Comparison of ENCODE assay signal across 10 mouse cellular contexts in the genomic region with DNA sequence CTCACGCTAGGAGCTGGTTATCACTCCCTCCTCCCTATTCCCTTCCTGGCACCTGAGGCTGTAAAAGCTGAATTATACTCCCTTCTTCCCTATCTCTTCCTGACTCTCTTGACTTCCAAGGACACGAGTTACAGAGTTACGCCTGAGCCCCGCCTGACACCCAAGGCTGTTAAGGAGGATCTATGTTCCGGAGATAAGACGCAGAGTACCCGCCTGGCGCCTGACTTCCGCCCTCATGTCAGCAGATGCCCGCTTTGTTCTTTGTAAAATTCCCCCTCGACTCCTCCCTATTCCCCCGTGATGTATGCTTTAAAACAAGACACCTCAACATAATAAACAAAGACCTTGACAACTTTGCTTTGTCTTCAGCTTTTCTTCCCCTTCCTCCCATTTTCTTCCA. TPM values are rescaled to one million over a fixed set of nuclear protein-coding genes. Genes with fewer than 3 reads are reported as not detected.
DNase-seq lines count a peak whose midpoint lies in the region; ATAC-seq and TF ChIP-seq lines count a peak whose summit lies in the region.
"Had no signal": no experiment of that assay in that cellular context is flagged by ENCODE, and none has a peak within 500 bp of the region (broad histone marks: within the 10 kb centered on the region; RNA-seq: fewer than 3 reads in every experiment).

No protein-coding gene starts in this region.

- 42% methylated on average over 12 of the region's 12 CpGs for WGBS in forebrain, embryonic 16.5 days

- H3K27ac ChIP-seq in layer of hippocampus, adult 2 months, result no peak overlapping the region
- H3K27ac ChIP-seq in forebrain, embryonic 16.5 days (ENCODE audit: low read length), result no peak overlapping the region

- no peaks in the 10 kb centered on the region for H3K9me3 ChIP-seq in forebrain, embryonic 16.5 days (ENCODE audit: control insufficient read depth, low read length)

- no peak overlapping the region for H3K4me2 ChIP-seq in forebrain, embryonic 16.5 days (ENCODE audit: low read length)

- peak; percentile 98 for ATAC-seq in CD4-positive, CD25-positive, alpha-beta regulatory T cell, adult 4 months
- ATAC-seq in inflammation-experienced regulatory T-cells, adult 6 months, result peak; percentile 95
- peak; percentile 90 for ATAC-seq in megakaryocyte-erythroid progenitor cell, adult 5-6 weeks (replicated peaks; ENCODE audit: low FRiP score, low TSS enrichment, poor library complexity, severe bottlenecking)
- no peak for ATAC-seq in forebrain, embryonic 16.5 days

- TF ChIP-seq CTCF in layer of hippocampus, adult 2 months (conservative IDR thresholded peaks at IDR 0.05), result no peak

- H3K27me3 ChIP-seq in forebrain, embryonic 16.5 days (replicated peaks; ENCODE audit: control insufficient read depth, insufficient read depth, low read length), result no peaks in the 10 kb centered on the region

- no peaks in the 10 kb centered on the region for H3K36me3 ChIP-seq in forebrain, embryonic 16.5 days (ENCODE audit: control insufficient read depth, insufficient read depth)

- peak; percentile 60 to 66 for DNase-seq in B cell, adult 2 months
- DNase-seq in layer of hippocampus, adult 18-20 months (ENCODE audit: low spot score in 2 of 2), result no peak
- no peak for DNase-seq in layer of hippocampus, adult 2 months (ENCODE audit: low spot score in 2 of 2)
- no peak for DNase-seq in left cerebral cortex, adult 8-10 months (ENCODE audit: low spot score in 2 of 2)
- DNase-seq: gastrocnemius, postnatal 25 days had no signal

- H3K9ac ChIP-seq in forebrain, embryonic 16.5 days (replicated peaks; ENCODE audit: low read depth, low read length), result no peak overlapping the region

- H3K4me3 ChIP-seq in layer of hippocampus, adult 2 months, result no peak overlapping the region
- H3K4me3 ChIP-seq in forebrain, embryonic 16.5 days (replicated peaks; ENCODE audit: low read length), result no peak overlapping the region

- H3K4me1 ChIP-seq in forebrain, embryonic 16.5 days (replicated peaks; ENCODE audit: control insufficient read depth, insufficient read depth, low read length), result no peaks in the 10 kb centered on the region

RNA-seq across cellular contexts. Expression of gene Tnfrsf8, which starts 46.1 kb away (rescaled TPM):
- polyA plus RNA-seq in CD4-positive, CD25-positive, alpha-beta regulatory T cell, adult 4 months (2017; shearing (Covaris generic)), result 10 to 100 TPM; 11.5 to 26.5 TPM
- 10 to 100 TPM; 10.4 to 16.8 (median 14.5) TPM for polyA plus RNA-seq in inflammation-experienced regulatory T-cells, adult 6 months (2017; shearing (Covaris generic))
- 0.31 TPM in 1 of 2 replicates, not detected in the other for total RNA-seq in megakaryocyte-erythroid progenitor cell, adult 5-6 weeks (2014; fragmentation: Nextera tagmentation)
- total RNA-seq in megakaryocyte-erythroid progenitor cell, adult 5-6 weeks (2017), result not detected in 2 replicates
- total RNA-seq in layer of hippocampus, adult 18-20 months (2021), result 1 to 10 TPM; 1.1 to 1.2 TPM
- total RNA-seq in layer of hippocampus, adult 2 months (2021), result under 1 TPM; 0.52 to 0.69 TPM
- 0.27 and 0.81 TPM in 2 replicates for polyA plus RNA-seq in forebrain, embryonic 16.5 days (2015; fragmentation: Nextera tagmentation; extraction: Ambion mirVana)
- 1 to 10 TPM; 1.2 to 1.7 (median 1.6) TPM for total RNA-seq in left cerebral cortex, adult 8-10 months (2022)
- polyA plus RNA-seq: neural tube, embryonic 14.5 days had no signal

Comparison
In these comparisons a context has a peak if more than half of its experiments do, and no peak if none do; other contexts are left out.
1. DNase-seq: peak in B cell, adult 2 months (2 of 2); none in layer of hippocampus, adult 18-20 months (0 of 2), layer of hippocampus, adult 2 months (0 of 2) and left cerebral cortex, adult 8-10 months (0 of 2).